Mouse (Mus musculus) right cerebral cortex, postnatal 10 days (tissue): ENCODE data around the gene Zbtb43.
A peak's percentile ranks its signal among the peaks of the same experiment; 100 is the strongest.

ENCODE experiments used
- DNase-seq, 2 experiments: peaks; one replicate each; pipeline ENCODE4 v3.0.0; 2021; ENCODE audit warnings: low spot score in 2 of 2

The Zbtb43 gene

DNA sequence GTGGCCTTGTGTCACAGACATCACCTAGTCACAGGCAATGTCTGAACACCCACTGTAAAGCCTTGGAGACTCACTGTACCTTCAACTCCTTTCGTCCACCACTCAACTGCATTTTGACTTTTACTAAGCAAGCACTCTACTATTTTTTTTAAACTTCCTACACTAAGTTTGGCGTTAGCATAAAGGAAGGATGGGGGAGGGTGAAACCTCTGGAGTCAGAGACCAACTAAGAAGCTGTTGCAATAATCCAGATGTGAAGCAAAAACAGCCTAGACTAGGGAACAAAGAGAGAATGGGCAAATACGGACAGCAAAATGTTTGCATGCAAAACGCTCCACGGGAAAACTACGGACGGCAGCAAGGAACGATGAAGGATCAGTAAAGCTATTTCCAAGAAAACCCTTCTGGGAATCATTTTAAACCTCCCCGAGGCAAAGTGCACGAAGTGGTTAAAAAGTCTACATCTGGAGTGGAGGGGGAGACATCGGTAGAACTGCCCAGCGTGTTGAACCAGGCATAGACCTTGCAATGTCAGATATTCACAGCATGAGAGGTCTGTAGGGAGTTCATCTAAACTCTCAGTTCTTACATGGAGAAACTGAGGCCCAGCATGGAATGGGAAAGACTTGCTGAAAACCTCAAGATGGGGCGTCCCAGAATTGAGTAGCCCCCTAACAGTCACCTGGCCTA lies 38.1 kb downstream of the Zbtb43 start:
- DNase-seq = no peak

DNA sequence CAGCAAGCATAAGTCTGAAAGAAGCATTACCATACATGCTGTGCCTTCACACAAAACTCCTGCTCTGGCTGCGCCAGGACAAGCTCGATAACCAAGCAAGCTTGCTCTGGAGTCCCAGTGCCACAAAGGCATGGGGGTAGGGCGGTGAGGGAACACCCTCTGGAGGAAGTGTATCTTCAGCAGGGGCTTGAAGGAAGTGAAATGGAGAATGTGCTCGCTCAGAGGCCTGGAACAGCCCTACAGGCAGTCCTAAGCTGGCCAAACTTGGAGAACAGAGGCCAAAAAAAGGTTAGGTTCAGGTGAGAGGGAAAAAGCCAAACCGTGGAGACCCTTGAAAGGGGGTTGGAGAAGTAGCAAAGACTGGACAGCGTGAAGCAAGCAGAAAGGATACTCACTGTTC lies 39.0 kb downstream of the Zbtb43 start:
- DNase-seq = peak; percentile 64 to 66

DNA sequence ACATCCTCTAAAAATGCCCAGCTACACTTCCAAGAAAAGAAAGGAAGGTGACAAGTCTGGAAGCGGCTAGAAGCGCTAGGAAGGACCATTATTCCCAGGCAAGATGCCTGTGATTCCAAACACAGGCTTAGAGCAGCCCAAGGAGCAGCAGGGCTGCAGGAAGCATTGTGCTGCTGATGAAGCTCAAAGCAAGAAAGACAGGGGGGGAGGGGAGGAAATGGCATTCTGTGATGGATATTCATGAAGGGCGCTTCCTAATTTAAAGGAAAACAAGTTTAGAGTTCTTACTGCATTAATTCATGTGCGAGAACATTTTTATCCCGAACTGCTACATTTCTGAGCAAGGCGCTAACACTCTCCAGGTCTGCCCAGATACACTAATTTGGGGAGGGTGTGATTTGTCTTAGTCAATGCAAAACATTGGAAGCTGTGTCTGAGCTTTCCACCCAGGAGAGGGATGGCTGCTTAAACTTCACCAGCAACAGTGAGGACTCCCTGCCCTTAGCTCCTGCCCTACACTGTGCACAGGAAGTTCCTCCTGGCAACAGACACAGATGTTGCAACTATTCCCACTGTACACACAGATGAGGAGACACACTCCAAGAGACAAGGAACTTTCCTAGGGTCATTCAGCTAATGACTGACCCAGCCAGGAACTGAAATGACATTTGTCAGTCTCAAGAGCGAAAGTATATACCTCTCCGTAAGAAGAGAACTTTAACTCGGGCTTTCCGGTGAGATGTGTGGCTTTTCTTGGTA lies 41.5 kb downstream of the Zbtb43 start:
- DNase-seq = no peak

DNA sequence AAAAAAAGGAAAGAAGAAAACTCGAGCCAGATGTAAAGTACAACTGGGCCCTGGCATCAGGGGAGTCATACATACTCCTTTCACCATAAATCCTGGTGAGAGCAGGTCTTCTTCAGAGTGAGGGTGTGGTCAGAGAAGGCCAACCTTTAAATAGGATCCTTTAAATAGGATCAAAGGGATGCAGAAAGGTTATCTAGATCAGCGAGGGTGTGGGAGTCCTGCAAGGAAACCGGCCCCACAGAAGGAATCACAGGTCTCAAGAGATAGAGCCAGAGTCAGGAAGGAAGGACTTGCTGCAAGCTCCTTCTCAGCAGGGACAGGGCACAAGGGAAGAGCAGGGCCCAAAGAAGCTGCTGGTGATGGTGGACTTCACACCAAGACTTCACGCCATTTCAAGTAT lies 50.9 kb downstream of the Zbtb43 start:
- no peak for DNase-seq

DNA sequence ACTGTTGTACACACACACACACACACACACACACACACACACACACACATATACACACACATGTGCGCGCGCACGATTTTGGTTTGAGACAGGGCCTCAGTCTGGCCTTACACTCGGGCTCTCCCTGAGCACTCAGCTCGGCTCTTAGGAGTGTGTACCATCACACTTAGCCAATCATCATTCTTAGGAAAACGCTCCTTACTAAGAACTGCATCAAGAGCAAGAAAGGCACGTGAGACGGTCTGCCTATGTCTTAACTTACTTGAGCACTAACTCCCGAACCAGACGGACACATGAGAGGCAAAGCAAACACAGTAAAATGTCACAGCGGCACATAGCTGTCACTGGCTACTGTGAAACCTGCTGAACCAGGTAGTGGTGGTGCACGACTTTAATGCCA lies 54.3 kb downstream of the Zbtb43 start:
- no peak for DNase-seq

DNA sequence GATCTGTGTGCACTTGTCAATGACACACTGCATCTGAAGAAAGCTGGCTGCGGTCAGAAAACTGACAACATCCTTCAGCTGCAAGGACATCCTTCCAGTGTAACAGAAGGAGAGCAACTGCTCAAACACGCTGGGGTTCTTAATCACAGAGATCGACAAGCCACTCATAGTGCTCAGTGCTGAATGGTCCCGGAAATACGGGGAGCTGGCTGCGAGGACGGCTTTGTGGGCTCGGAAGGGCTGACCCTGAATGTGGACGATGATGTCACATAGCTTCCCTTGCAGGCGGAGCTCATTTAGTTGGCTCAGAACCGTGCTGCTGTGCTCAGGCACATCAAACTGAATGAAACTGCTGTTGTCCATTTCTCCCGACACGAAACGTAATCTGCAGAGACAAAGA lies 56.2 kb downstream of the Zbtb43 start:
- no peak for DNase-seq

DNA sequence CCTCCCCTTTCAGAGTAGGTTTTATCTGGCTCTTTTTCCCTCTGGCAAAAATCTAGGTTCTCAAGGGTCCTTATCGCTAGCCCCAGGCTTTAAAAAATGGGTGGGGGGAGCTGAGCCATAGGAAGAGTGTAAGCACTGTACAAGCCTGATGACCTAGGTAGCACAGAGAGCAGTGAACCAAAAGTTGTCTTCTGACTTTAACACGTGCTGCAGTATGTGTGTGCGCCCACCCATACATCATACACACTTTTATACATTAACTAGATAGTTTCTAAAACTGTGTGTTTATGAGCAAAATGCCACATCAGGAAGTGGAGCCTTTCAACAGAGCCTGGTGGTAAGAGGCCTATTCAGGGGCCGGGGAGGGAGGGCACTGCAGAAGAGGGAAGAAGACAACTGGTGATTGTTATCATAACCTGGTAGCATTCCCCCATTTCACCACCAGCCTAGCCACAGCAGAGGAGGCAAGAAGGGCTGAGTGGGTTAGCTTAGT lies 64.8 kb downstream of the Zbtb43 start:
- no peak for DNase-seq

DNA sequence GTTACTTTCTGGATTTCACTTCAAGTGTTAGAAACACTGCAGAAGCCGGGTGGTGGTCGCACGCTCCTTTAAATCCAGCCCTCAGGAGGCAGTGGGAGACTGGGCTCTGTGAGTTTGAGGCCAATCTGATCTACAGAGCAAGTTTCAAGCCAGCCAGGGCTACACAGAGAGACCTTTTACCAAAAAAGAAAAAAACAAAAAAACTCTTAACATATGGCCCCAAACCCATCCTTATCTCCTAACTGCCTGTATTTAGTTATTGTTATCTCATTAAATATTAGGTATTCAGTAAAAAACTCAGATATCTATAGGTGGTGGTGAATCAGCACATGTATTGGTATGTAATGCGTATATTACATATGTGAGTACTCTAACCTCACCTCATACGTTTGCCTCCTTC lies 65.7 kb downstream of the Zbtb43 start:
- DNase-seq = no peak

DNA sequence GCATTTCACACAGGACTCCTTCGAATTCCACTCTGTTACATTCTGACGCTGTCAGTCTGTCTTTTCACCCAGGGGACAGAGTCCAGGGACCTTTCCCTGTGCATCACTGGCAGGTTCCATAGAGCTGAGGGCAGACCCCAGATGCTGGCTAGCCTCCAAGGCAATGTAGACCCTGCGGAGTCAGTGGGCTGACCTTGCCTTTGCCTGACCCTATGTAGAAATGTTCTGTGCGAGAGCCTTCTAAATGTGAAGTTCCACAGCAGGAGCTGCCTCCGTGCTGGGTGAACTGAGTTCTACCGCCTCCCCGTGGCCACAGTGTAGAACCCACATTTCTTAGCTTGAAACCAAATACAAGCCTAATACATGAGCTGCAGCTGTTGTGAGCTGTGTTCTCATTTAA lies 66.1 kb downstream of the Zbtb43 start:
- DNase-seq = peak; percentile 80 to 87

DNA sequence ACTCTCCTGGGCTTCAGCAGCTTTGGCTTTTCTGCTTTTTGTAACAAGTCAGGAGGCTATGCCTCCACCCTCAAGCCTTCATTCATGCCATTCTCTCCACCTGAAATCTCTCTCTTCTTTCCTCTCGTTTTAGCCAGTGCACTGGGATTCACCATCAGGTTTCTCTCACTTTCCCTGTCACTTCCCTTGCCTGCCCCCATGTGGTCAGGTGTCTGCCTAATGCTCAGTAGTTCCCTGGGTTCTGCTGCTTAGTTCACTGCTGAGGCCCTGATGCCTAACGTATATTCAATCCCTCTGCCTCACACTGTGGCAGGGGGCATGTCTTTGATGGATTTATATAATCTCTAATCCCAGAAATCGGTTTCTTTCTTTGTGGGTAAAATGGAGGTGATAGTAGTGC lies 67.1 kb downstream of the Zbtb43 start:
- peak in 1 of 2 experiments; percentile 53 for DNase-seq

DNA sequence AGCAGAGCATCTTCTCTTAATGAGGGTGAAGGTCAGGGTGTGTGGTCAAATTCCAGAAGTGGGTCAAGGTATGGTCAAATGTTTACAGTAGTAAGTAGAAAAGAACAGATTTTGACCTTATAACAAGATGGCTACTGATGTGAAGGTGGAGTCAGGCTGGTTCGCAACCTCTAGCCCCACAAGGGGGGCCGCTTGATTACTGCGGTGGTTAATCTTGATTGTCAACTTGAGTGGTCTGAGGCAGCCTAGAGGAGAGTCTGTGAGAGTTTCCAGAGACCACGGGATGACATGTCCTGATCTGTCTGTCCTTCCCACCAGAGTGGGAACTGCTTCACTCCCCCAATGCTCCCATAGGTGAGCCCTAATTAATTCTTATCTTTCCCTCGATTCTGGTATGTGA lies 67.8 kb downstream of the Zbtb43 start:
- no peak for DNase-seq
